Mouse (Mus musculus): ENCODE measurements around the gene Parp4. TPM values are rescaled to one million over a fixed set of nuclear protein-coding genes. Genes with fewer than 3 reads are reported as not detected.

Gene Parp4
- polyA plus RNA-seq, 1 experiment from 2014 or later = 2.2 TPM

DNA sequence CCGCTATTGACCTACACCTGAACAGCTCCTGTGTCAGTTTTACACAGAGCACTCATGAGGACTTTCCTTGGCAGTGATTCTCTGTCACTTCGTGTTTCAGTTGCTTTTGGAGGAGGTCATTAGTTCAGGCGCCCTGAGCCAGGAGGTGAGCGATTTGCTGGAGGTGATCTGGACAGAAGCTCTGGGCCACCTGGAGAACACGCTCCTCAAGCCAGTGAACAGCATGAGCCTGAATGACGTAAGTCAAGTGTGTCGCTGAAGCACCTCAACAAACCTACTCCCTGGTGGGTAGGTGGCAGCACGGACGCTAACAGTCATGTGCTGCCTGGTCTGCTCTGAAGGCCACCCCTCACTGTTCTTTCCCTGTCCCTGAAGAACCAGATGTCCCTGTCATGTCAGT, 16.8 kb downstream of the Parp4 start:
- Histone ChIP-seq H3K9ac (ENCODE audit: low read length) (no peak overlapping the region), H3K9me3 (ENCODE audit: control insufficient read depth, low read length) (no peaks in the 10 kb centered on the region), H3K36me3 (ENCODE audit: control insufficient read depth, insufficient read depth, low read length) (no peaks in the 10 kb centered on the region), H3K4me2 (ENCODE audit: low read depth, severe bottlenecking) (no peak overlapping the region), H3K27ac (replicated peaks; ENCODE audit: low read depth, low read length) (no peak overlapping the region), H3K27me3 (ENCODE audit: control insufficient read depth, insufficient read depth, low read length) (no peaks in the 10 kb centered on the region), H3K4me1 (ENCODE audit: control insufficient read depth, insufficient read depth, low read length) (no peaks in the 10 kb centered on the region), H3K4me3 (ENCODE audit: low read depth, low read length) (no peak overlapping the region)
- DNase-seq (ENCODE audit: low spot score) (no peak), ATAC-seq (ENCODE audit: insufficient number of reproducible peaks, low FRiP score, low TSS enrichment, low read depth) (no peak)
- WGBS = 89% methylated on average over 9 of the region's 9 CpGs

DNA sequence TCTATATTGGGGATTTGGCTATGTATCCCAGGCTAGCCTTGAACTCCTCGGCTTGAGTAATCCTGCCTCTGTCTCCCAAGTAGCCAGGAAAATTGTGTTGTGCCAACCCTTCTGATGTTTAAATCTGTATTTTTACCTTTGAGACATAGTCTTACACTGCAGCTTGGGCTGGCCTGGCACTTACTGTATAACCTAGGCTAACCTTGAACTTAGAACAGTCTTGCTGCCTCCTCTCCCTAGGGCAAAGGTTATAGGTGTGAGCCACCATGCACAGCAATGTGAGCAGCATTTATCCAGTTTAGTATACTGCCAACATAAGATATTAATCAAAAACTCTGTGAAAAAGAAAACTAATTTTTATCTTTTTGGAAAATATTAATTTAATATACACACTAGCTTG, 19.4 kb downstream of the Parp4 start:
- DNase-seq (ENCODE audit: low spot score) (no peak), ATAC-seq (ENCODE audit: insufficient number of reproducible peaks, low FRiP score, low TSS enrichment, low read depth) (no peak)
- Histone ChIP-seq H3K36me3 (ENCODE audit: control insufficient read depth, insufficient read depth, low read length) (no peaks in the 10 kb centered on the region), H3K27ac (replicated peaks; ENCODE audit: low read depth, low read length) (no peak overlapping the region), H3K4me3 (ENCODE audit: low read depth, low read length) (no peak overlapping the region), H3K27me3 (ENCODE audit: control insufficient read depth, insufficient read depth, low read length) (no peaks in the 10 kb centered on the region), H3K4me1 (ENCODE audit: control insufficient read depth, insufficient read depth, low read length) (no peaks in the 10 kb centered on the region), H3K9ac (ENCODE audit: low read length) (no peak overlapping the region), H3K9me3 (ENCODE audit: control insufficient read depth, low read length) (no peaks in the 10 kb centered on the region), H3K4me2 (ENCODE audit: low read depth, severe bottlenecking) (no peak overlapping the region)
- WGBS = 88% methylated on average over 1 of the region's 1 CpGs

DNA sequence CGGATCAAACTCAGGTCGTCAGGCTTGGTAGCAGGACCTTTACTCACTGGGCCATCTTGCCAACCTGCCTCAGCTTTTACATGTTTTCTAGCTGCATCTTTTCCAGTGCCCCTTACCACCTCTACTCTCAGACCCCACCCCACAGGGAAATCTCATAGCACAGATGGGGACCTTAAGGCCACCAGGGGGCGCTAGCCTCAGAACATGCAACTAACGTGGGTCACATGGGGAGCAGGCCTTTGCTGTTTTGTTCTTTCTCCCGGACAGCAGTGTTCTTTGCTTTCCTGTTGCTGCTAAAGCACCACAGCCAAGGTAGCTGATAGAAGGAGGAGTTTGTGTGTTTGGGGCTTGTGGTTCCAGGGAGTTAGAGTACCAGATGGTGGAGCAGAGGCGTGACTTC, 23.3 kb downstream of the Parp4 start:
- Histone ChIP-seq H3K4me3 (ENCODE audit: low read depth, low read length) (no peak overlapping the region), H3K9me3 (ENCODE audit: control insufficient read depth, low read length) (no peaks in the 10 kb centered on the region), H3K27me3 (ENCODE audit: control insufficient read depth, insufficient read depth, low read length) (no peaks in the 10 kb centered on the region), H3K9ac (ENCODE audit: low read length) (no peak overlapping the region), H3K36me3 (ENCODE audit: control insufficient read depth, insufficient read depth, low read length) (no peaks in the 10 kb centered on the region), H3K4me1 (ENCODE audit: control insufficient read depth, insufficient read depth, low read length) (no peaks in the 10 kb centered on the region), H3K4me2 (ENCODE audit: low read depth, severe bottlenecking) (no peak overlapping the region), H3K27ac (replicated peaks; ENCODE audit: low read depth, low read length) (no peak overlapping the region)
- ATAC-seq (ENCODE audit: insufficient number of reproducible peaks, low FRiP score, low TSS enrichment, low read depth) (no peak), DNase-seq (ENCODE audit: low spot score) (peak; percentile 65)
- WGBS = 47% methylated on average over 6 of the region's 6 CpGs

DNA sequence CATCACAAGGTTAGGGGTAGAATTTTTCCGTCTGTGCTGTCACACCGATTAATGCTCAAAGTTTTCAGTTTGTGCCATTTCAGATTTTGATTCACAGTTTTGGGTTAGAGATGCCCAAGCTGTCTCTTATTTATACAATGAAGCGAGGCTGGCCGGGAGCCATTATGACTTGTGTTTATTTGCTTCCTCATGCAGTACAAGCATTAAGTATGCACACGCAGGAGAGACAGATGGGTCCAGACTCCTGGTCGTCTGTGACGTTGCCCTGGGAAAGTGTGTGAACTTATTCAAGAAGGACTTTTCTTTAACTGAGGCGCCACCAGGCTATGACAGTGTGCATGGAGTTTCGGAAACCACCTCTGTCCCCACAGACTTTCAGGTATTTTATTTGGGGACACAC, 26.6 kb downstream of the Parp4 start:
- H3K36me3 ChIP-seq (ENCODE audit: control insufficient read depth, insufficient read depth, low read length) = no peaks in the 10 kb centered on the region
- DNase-seq (ENCODE audit: low spot score) = no peak

DNA sequence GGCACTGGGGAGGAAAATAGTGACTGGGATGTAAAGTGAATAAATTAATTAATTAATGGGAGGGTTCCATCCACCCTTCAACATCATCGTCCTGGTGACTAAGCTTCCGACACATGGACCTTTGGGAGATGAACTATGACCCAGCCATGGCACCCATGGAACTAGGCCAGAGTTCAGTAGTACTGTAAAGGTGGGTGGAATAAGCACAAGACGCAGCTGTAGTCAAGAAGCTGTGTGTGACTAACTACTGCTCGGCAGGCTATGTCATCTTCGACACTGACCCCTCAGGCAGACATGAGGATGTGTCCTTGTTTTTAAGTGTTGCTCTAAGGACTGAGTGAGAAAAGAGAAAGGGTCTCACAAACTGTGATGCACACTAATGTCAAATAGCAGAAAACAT, 29.0 kb downstream of the Parp4 start:
- WGBS = 94% methylated on average over 5 of the region's 5 CpGs
- no peak for ATAC-seq (ENCODE audit: insufficient number of reproducible peaks, low FRiP score, low TSS enrichment, low read depth)

More for the DNA sequence above, 26.6 kb downstream of the Parp4 start:
- WGBS = 88% methylated on average over 9 of the region's 9 CpGs
- H3K27me3 ChIP-seq (ENCODE audit: control insufficient read depth, insufficient read depth, low read length) = no peaks in the 10 kb centered on the region
- H3K4me1 ChIP-seq (ENCODE audit: control insufficient read depth, insufficient read depth, low read length) = no peaks in the 10 kb centered on the region
- H3K4me2 ChIP-seq (ENCODE audit: low read depth, severe bottlenecking) = no peak overlapping the region
- H3K27ac ChIP-seq (replicated peaks; ENCODE audit: low read depth, low read length) = no peak overlapping the region
- no peak overlapping the region for H3K9ac ChIP-seq (ENCODE audit: low read length)
- no peaks in the 10 kb centered on the region for H3K9me3 ChIP-seq (ENCODE audit: control insufficient read depth, low read length)
- ATAC-seq (ENCODE audit: insufficient number of reproducible peaks, low FRiP score, low TSS enrichment, low read depth) = no peak
- H3K4me3 ChIP-seq (ENCODE audit: low read depth, low read length) = no peak overlapping the region

DNA sequence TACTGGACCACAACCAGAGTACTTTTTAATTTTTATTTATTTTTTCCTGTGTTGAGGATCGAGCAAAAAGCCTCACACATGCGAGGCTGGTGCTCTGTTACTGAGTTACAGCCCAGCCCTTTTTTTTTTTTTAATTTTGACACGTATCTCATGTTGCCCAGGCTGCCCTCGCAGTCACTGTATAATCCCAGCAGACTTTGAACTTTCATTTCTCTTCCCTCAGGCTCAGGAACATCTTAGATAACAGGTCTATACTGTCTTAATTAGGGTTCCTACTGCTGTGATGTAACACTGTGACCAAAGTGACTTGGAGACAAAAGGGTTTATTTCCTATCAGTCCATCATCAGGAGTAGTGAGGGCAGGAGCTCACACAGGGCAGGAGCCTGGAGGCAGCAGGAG, 29.7 kb downstream of the Parp4 start:
- H3K9me3 ChIP-seq (ENCODE audit: control insufficient read depth, low read length) = no peaks in the 10 kb centered on the region
- ATAC-seq (ENCODE audit: insufficient number of reproducible peaks, low FRiP score, low TSS enrichment, low read depth) (no peak), DNase-seq (ENCODE audit: low spot score) (no peak)
- 86% methylated on average over 4 of the region's 4 CpGs for whole genome bisulfite sequencing
- H3K36me3 ChIP-seq (ENCODE audit: control insufficient read depth, insufficient read depth, low read length) = no peaks in the 10 kb centered on the region
- H3K27ac ChIP-seq (replicated peaks; ENCODE audit: low read depth, low read length) = no peak overlapping the region
- H3K27me3 ChIP-seq (ENCODE audit: control insufficient read depth, insufficient read depth, low read length) = no peaks in the 10 kb centered on the region
- no peak overlapping the region for H3K4me2 ChIP-seq (ENCODE audit: low read depth, severe bottlenecking)
- H3K4me1 ChIP-seq (ENCODE audit: control insufficient read depth, insufficient read depth, low read length) = no peaks in the 10 kb centered on the region
- H3K4me3 ChIP-seq (ENCODE audit: low read depth, low read length) = no peak overlapping the region
- no peak overlapping the region for H3K9ac ChIP-seq (ENCODE audit: low read length)

More for the DNA sequence above, 29.0 kb downstream of the Parp4 start:
- Histone ChIP-seq H3K36me3 (ENCODE audit: control insufficient read depth, insufficient read depth, low read length) (no peaks in the 10 kb centered on the region), H3K4me2 (ENCODE audit: low read depth, severe bottlenecking) (no peak overlapping the region), H3K9ac (ENCODE audit: low read length) (no peak overlapping the region), H3K4me3 (ENCODE audit: low read depth, low read length) (no peak overlapping the region), H3K9me3 (ENCODE audit: control insufficient read depth, low read length) (no peaks in the 10 kb centered on the region), H3K27ac (replicated peaks; ENCODE audit: low read depth, low read length) (no peak overlapping the region), H3K4me1 (ENCODE audit: control insufficient read depth, insufficient read depth, low read length) (no peaks in the 10 kb centered on the region), H3K27me3 (ENCODE audit: control insufficient read depth, insufficient read depth, low read length) (no peaks in the 10 kb centered on the region)
- no peak for DNase-seq (ENCODE audit: low spot score)

DNA sequence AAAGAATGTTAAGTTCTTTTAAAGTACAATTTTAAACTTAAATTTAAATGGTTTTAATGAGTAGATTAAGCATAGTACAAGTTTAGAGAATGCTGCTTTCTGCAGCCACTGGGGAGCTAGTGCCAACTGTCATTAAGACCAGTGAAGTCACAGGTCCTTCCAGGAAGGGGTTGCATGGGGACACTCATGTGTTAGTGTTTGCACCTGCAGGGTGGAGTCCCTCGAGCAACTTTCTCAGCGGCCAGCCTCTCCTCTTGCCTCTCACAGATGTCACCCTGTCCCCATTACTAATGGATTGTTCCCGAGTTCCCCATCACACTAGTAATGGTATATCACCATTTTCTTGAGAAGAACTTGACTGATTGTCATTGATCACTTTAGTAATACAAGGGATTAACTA, 37.8 kb downstream of the Parp4 start:
- Histone ChIP-seq H3K9ac (ENCODE audit: low read length) (no peak overlapping the region), H3K9me3 (ENCODE audit: control insufficient read depth, low read length) (no peaks in the 10 kb centered on the region), H3K4me1 (ENCODE audit: control insufficient read depth, insufficient read depth, low read length) (no peaks in the 10 kb centered on the region), H3K27ac (replicated peaks; ENCODE audit: low read depth, low read length) (no peak overlapping the region), H3K4me3 (ENCODE audit: low read depth, low read length) (no peak overlapping the region), H3K36me3 (ENCODE audit: control insufficient read depth, insufficient read depth, low read length) (no peaks in the 10 kb centered on the region), H3K4me2 (ENCODE audit: low read depth, severe bottlenecking) (no peak overlapping the region), H3K27me3 (ENCODE audit: control insufficient read depth, insufficient read depth, low read length) (no peaks in the 10 kb centered on the region)
- 84% methylated on average over 3 of the region's 3 CpGs for WGBS
- ATAC-seq (ENCODE audit: insufficient number of reproducible peaks, low FRiP score, low TSS enrichment, low read depth) (no peak), DNase-seq (ENCODE audit: low spot score) (no peak)

DNA sequence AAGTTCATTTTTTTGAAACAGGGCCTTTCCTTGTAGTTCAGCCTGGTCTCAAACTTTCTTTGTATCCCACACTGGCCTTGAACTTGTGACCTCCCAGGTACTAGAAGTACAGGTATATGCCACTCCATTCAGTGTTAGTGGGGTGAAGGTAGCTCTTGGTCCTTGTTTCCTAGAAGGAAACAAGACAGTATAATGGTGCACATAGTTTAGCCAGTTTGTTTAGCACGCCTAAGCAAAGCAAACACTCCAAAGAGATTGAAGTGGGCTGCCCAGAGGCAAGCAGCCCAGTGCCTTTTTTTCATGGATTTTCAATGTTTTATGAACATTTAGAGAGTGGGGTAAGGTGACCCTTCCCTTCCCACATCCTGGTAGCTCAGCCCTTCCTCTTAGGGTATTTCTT, 42.1 kb downstream of the Parp4 start:
- Histone ChIP-seq H3K36me3 (ENCODE audit: control insufficient read depth, insufficient read depth, low read length) (no peaks in the 10 kb centered on the region; the same call in 1 of the 2 replicates), H3K27me3 (ENCODE audit: control insufficient read depth, insufficient read depth, low read length) (no peaks in the 10 kb centered on the region), H3K4me3 (ENCODE audit: low read depth, low read length) (no peak overlapping the region), H3K4me1 (ENCODE audit: control insufficient read depth, insufficient read depth, low read length) (no peaks in the 10 kb centered on the region), H3K9ac (ENCODE audit: low read length) (no peak overlapping the region), H3K9me3 (ENCODE audit: control insufficient read depth, low read length) (no peaks in the 10 kb centered on the region), H3K4me2 (ENCODE audit: low read depth, severe bottlenecking) (no peak overlapping the region), H3K27ac (replicated peaks; ENCODE audit: low read depth, low read length) (no peak overlapping the region)
- ATAC-seq (ENCODE audit: insufficient number of reproducible peaks, low FRiP score, low TSS enrichment, low read depth) (no peak), DNase-seq (ENCODE audit: low spot score) (no peak)
- WGBS = 82% methylated on average over 1 of the region's 1 CpGs

DNA sequence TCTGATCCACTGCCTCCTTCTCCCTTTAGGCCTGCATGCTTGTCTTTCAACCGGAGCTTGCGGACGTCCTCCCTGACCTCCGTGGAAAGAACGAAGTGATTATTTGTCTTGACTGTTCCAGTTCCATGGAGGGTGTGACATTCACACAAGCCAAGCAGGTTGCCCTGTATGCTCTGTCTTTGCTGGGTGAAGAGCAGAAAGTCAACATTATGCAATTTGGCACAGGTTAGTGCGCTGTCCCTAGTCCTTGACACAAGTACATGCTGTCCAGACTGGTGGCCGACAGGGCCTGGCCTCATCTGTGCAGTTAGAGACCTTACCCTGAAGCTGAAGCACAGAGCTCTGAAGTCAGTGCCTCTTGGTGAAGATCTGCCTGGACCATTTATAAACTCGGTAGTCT, 45.0 kb downstream of the Parp4 start:
- ATAC-seq (ENCODE audit: insufficient number of reproducible peaks, low FRiP score, low TSS enrichment, low read depth) (no peak), DNase-seq (ENCODE audit: low spot score) (no peak)
- H3K4me1 ChIP-seq (ENCODE audit: control insufficient read depth, insufficient read depth, low read length) = no peaks in the 10 kb centered on the region
- H3K4me3 ChIP-seq (ENCODE audit: low read depth, low read length) = no peak overlapping the region
- no peak overlapping the region for H3K9ac ChIP-seq (ENCODE audit: low read length)
- H3K4me2 ChIP-seq (ENCODE audit: low read depth, severe bottlenecking) = no peak overlapping the region
- no peaks in the 10 kb centered on the region for H3K27me3 ChIP-seq (ENCODE audit: control insufficient read depth, insufficient read depth, low read length)
- no peak overlapping the region for H3K27ac ChIP-seq (replicated peaks; ENCODE audit: low read depth, low read length)
- H3K36me3 ChIP-seq (ENCODE audit: control insufficient read depth, insufficient read depth, low read length) = no peaks in the 10 kb centered on the region; the same call in 1 of the 2 replicates
- WGBS = 89% methylated on average over 8 of the region's 8 CpGs
- no peaks in the 10 kb centered on the region for H3K9me3 ChIP-seq (ENCODE audit: control insufficient read depth, low read length)
